Mouse (Mus musculus) midbrain, embryonic 10.5 days (tissue): Measurements from ENCODE around the gene Dhx37. TPM values are rescaled to one million over a fixed set of nuclear protein-coding genes. Genes with fewer than 3 reads are reported as not detected.

Experiments used
- DNase-seq: peaks from one replicate; pipeline ENCODE4 v3.0.0-alpha.2; 2017; ENCODE audit warnings: low spot score
- H3K27ac ChIP-seq: fragments of 300-500 bp; sonication (generic); replicated peaks from 2 replicates; pipeline ENCODE4 v1.5.1; 2016; ENCODE audit warnings: mild to moderate bottlenecking
- H3K27me3 ChIP-seq: fragments of 300-500 bp; sonication (generic); 2 replicates; pipeline ENCODE4 v1.6.1; 2016; ENCODE audit warnings: low read depth, mild to moderate bottlenecking; ENCODE audit not compliant: poor library complexity, severe bottlenecking
- H3K36me3 ChIP-seq: fragments of 300-500 bp; sonication (generic); 2 replicates; pipeline ENCODE4 v1.6.1; 2016; ENCODE audit warnings: mild to moderate bottlenecking, moderate library complexity
- H3K4me1 ChIP-seq: fragments of 300-500 bp; sonication (generic); 2 replicates; pipeline ENCODE4 v1.6.1; 2016
- H3K4me3 ChIP-seq: fragments of 300-500 bp; sonication (generic); 2 replicates; pipeline ENCODE4 v1.5.1; 2016; ENCODE audit warnings: mild to moderate bottlenecking, moderate library complexity
- H3K9me3 ChIP-seq: fragments of 300-500 bp; sonication (generic); replicated peaks from 2 replicates; pipeline ENCODE4 v1.6.1; 2016; ENCODE audit warnings: mild to moderate bottlenecking
- WGBS: fragments of 180-500 bp; shearing (Covaris S2); methylation state at CpG from one replicate; pipeline ENCODE4 v1.1.7; 2016; 5-methylcytosine and 5-hydroxymethylcytosine counted together
- polyA plus RNA-seq: library from polyadenylated mRNA; unstranded; fragments of >200 nt; fragmentation: Nextera tagmentation; extraction: Ambion mirVana; gene quantifications from 2 replicates; pipeline ENCODE4 v1.2.1, GENCODE M21; 2016

The Dhx37 gene
- 17.4 and 21.2 TPM in 2 replicates for polyA plus RNA-seq

- H3K36me3 ChIP-seq: peaks cover 31% of the 10 kb centered on the region
- peak within 1 kb of the TSS; percentile 88 for H3K27ac ChIP-seq
- DNase-seq: peak; percentile 95
- H3K4me3 ChIP-seq: peak within 1 kb of the TSS; percentile 82
- WGBS: under 1% methylated on average over 46 of the region's 46 CpGs
- peaks cover 12% of the 10 kb centered on the region for H3K4me1 ChIP-seq
- 0 out of 2 replicates have a peak, but pooled peaks cover 4% of the 10 kb centered on the region for H3K9me3 ChIP-seq
- H3K27me3 ChIP-seq: no peaks in the 10 kb centered on the region
Observed at GRCm38 (mm10) chr5:125433793-125434337, at the start of gene Dhx37. Gene Dhx37, minus strand, starts transcription at chr5:125434121.

- Histone ChIP-seq H3K4me1 (peaks cover 34% of the 10 kb centered on the region), H3K27ac (no peak overlapping the region), H3K27me3 (no peaks in the 10 kb centered on the region), H3K4me3 (no peak overlapping the region), H3K9me3 (no peaks in the 10 kb centered on the region), H3K36me3 (peaks cover 78% of the 10 kb centered on the region)
- no peak for DNase-seq
- WGBS: 88% methylated on average over 7 of the region's 7 CpGs
Observed at GRCm38 (mm10) chr5:125482474-125482873, 48.6 kb upstream of the Dhx37 start.

GRCm38 (mm10) chr5:125480434-125481231 lies 46.7 kb upstream of the Dhx37 start:
- WGBS: 80% methylated on average over 11 of the region's 11 CpGs
- Histone ChIP-seq H3K27ac (no peak overlapping the region), H3K36me3 (peaks cover 63% of the 10 kb centered on the region), H3K27me3 (no peaks in the 10 kb centered on the region), H3K9me3 (no peaks in the 10 kb centered on the region), H3K4me3 (no peak overlapping the region), H3K4me1 (peaks cover 43% of the 10 kb centered on the region)
- DNase-seq: no peak

GRCm38 (mm10) chr5:125479376-125479775 lies 45.5 kb upstream of the Dhx37 start:
- no peak overlapping the region for H3K4me3 ChIP-seq
- H3K4me1 ChIP-seq: peaks cover 49% of the 10 kb centered on the region
- no peak for DNase-seq
- 94% methylated on average over 3 of the region's 3 CpGs for WGBS
- H3K27ac ChIP-seq: no peak overlapping the region
- H3K27me3 ChIP-seq: no peaks in the 10 kb centered on the region
- peaks cover 50% of the 10 kb centered on the region for H3K36me3 ChIP-seq
- no peaks in the 10 kb centered on the region for H3K9me3 ChIP-seq

DNA sequence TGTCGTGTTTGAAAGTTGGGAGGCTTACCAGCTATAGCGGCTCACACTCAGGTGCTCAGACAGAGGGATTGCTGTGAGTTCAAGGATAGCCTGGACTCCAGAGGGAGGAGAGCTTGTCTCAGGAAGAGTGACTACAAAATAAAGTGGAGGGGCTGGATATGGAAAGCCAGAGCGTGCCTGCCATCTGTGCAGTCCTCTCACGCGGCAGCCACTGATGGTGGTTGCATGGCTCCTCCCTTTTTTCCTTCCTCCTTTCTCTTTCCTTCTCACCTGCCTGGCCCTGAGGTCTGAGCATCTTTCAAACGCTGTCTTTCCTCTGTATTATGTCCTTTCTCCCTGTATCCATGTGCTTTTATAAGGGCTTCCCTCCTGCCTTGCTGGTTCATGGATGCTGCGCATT lies 44.1 kb upstream of the Dhx37 start:
- H3K27me3 ChIP-seq: no peaks in the 10 kb centered on the region; the same call in 1 of the 2 replicates

DNA sequence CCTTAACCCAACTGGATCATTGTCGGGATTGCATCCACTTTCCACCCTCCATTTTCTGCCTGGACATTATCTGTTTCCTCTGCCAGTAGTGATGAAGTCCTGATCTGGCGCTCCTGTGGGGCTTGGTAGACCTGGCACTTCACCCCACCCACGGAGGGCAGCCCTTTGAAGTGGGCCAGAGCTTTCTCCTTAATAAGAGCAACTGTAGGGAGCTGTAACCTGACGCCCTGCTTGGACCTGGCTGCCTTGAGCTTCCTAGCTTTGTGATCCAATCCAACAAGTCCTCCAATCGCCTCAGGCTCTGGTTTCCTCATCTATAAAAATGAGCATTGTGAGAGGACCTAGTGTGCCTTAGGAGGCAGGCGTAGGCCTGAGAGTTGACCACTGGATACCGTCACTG lies 43.6 kb upstream of the Dhx37 start:
- Histone ChIP-seq H3K4me1 (peaks cover 49% of the 10 kb centered on the region), H3K9me3 (no peaks in the 10 kb centered on the region), H3K27ac (0 out of 2 replicates have a peak overlapping the region, but pooled peaks have one; percentile 42), H3K27me3 (no peaks in the 10 kb centered on the region; the same call in 1 of the 2 replicates), H3K4me3 (peak overlapping the region; percentile 95), H3K36me3 (peaks cover 34% of the 10 kb centered on the region)
- WGBS: 65% methylated on average over 7 of the region's 7 CpGs
- no peak for DNase-seq

More for the DNA sequence above, 44.1 kb upstream of the Dhx37 start:
- Histone ChIP-seq H3K9me3 (no peaks in the 10 kb centered on the region), H3K4me1 (peaks cover 49% of the 10 kb centered on the region), H3K36me3 (peaks cover 39% of the 10 kb centered on the region), H3K4me3 (peak overlapping the region; percentile 95; the same call in 1 of the 2 replicates), H3K27ac (no peak overlapping the region)
- 87% methylated on average over 7 of the region's 7 CpGs for WGBS
- DNase-seq: no peak

GRCm38 (mm10) chr5:125476799-125477198 lies 42.9 kb upstream of the Dhx37 start:
- DNase-seq: no peak
- Histone ChIP-seq H3K27me3 (no peaks in the 10 kb centered on the region; the same call in 1 of the 2 replicates), H3K9me3 (no peaks in the 10 kb centered on the region), H3K4me3 (peak overlapping the region; percentile 95), H3K4me1 (peaks cover 49% of the 10 kb centered on the region), H3K27ac (peak overlapping the region; percentile 87), H3K36me3 (peaks cover 28% of the 10 kb centered on the region)
- 68% methylated on average over 7 of the region's 7 CpGs for WGBS

DNA sequence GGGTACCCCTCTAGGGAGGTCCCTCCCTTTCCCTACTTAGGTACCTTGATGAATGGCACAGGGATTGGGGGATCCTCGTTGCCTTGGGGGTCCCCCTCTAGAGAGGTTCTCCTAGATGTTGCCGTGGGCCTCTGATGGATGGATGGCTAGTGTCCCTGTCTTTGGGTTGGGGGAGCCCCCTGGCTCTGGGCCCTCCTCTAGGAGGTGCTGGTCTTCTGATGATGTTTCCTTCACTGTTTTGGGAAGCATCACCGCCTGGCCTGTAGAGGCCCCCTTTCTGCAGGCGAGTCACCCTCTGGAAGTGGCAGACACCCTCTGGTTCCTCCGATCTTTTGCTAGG lies 42.3 kb upstream of the Dhx37 start:
- peak overlapping the region; percentile 87 for H3K27ac ChIP-seq
- 20% methylated on average over 5 of the region's 5 CpGs for WGBS
- no peak for DNase-seq

GRCm38 (mm10) chr5:125475601-125476285 lies 41.8 kb upstream of the Dhx37 start, which contains the start of gene Aacs:
Gene Aacs, plus strand, starts transcription at chr5:125475814.
- Histone ChIP-seq H3K36me3 (peaks cover 19% of the 10 kb centered on the region), H3K4me3 (peak within 1 kb of the TSS; percentile 95), H3K4me1 (peaks cover 45% of the 10 kb centered on the region), H3K27ac (peak within 1 kb of the TSS; percentile 87), H3K27me3 (no peaks in the 10 kb centered on the region; the same call in 1 of the 2 replicates), H3K9me3 (no peaks in the 10 kb centered on the region)
- peak; percentile 97 for DNase-seq
- WGBS: under 1% methylated on average over 60 of the region's 60 CpGs

More for the DNA sequence above, 42.3 kb upstream of the Dhx37 start:
- peak overlapping the region; percentile 95 for H3K4me3 ChIP-seq
- no peaks in the 10 kb centered on the region for H3K9me3 ChIP-seq
- H3K27me3 ChIP-seq: no peaks in the 10 kb centered on the region; the same call in 1 of the 2 replicates
- H3K4me1 ChIP-seq: peaks cover 49% of the 10 kb centered on the region
- H3K36me3 ChIP-seq: peaks cover 24% of the 10 kb centered on the region

GRCm38 (mm10) chr5:125475030-125475429 lies 41.1 kb upstream of the Dhx37 start:
- WGBS: 58% methylated on average over 12 of the region's 12 CpGs
- DNase-seq: no peak
- peak overlapping the region; percentile 95 for H3K4me3 ChIP-seq
- H3K36me3 ChIP-seq: peaks cover 14% of the 10 kb centered on the region
- H3K27me3 ChIP-seq: no peaks in the 10 kb centered on the region; the same call in 1 of the 2 replicates
- peaks cover 41% of the 10 kb centered on the region for H3K4me1 ChIP-seq
- no peaks in the 10 kb centered on the region for H3K9me3 ChIP-seq
- H3K27ac ChIP-seq: peak overlapping the region; percentile 87

DNA sequence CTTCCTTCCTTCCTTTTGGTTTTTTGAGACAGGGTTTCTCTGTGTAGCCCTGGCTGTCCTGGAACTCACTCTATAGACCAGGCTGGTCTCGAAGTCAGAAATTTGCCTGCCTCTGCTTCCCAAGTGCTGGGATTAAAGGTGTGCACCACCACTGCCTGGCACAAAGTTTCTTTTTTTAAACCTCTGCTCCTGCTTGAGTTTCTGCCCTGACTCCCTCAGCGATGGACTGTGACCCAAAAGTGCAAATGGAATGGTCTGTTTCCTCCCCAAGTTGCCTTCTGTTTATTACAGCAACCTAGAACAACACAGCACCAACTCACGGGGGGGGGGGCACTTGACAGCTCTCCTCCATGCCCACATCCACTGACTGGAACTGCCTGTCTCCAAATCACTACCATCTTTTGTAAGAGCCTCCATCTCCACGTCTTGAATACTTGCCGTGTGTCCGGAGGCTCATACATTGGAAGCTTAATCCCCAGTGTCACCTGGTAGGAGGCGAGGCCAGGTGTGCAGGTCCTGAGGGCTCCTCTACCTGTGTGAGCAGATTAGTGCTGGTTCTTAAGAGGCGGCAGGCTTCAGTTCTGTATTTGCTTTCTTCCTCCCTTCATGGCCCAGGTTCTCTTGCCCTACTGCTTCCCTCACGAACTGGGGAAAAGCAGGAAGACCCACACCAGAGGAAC lies 39.0 kb upstream of the Dhx37 start:
- WGBS: 80% methylated on average over 9 of the region's 9 CpGs
- no peaks in the 10 kb centered on the region for H3K36me3 ChIP-seq

DNA sequence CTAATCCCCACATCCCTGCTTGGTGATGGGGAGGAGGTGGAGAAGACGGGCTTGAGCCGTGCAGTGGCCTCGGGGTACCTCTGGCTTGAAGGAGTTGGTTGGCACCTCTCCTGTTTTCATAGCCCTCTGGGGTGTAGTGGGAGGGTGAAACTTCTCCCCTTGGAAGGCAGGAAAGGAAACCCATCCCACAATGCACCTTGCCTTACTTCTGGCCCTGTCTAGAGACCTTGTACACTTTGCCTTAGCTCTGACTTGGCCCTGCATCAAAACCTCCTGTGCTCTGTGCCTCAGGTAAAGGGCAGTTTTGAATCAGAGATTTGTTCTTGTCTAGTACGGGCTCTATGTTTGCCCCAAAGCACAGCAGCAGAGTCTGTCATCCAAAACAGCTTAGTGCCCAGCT lies 36.8 kb upstream of the Dhx37 start:
- Histone ChIP-seq H3K4me1 (peaks cover 6% of the 10 kb centered on the region; the same call in 1 of the 2 replicates), H3K36me3 (no peaks in the 10 kb centered on the region), H3K4me3 (no peak overlapping the region), H3K27me3 (no peaks in the 10 kb centered on the region; the same call in 1 of the 2 replicates), H3K9me3 (no peaks in the 10 kb centered on the region), H3K27ac (0 out of 2 replicates have a peak overlapping the region, but pooled peaks have one; percentile 33)
- WGBS: 88% methylated on average over 4 of the region's 4 CpGs
- no peak for DNase-seq

More for the DNA sequence above, 39.0 kb upstream of the Dhx37 start:
- Histone ChIP-seq H3K27ac (no peak overlapping the region), H3K27me3 (no peaks in the 10 kb centered on the region; the same call in 1 of the 2 replicates), H3K4me1 (peaks cover 28% of the 10 kb centered on the region), H3K4me3 (no peak overlapping the region), H3K9me3 (no peaks in the 10 kb centered on the region)
- DNase-seq: no peak
